Mouse (Mus musculus): ENCODE measurements around the gene Shroom2. TPM values are rescaled to one million over a fixed set of nuclear protein-coding genes. Genes with fewer than 3 reads are reported as not detected.
"Not testable (repeated sequence)": the region's sequence is repeated elsewhere in the genome, so short reads cannot be mapped to it uniquely, and the experiment has no call there.

Gene Shroom2
- polyA plus RNA-seq, 1 experiment from 2014 or later: 7.1 TPM

DNA sequence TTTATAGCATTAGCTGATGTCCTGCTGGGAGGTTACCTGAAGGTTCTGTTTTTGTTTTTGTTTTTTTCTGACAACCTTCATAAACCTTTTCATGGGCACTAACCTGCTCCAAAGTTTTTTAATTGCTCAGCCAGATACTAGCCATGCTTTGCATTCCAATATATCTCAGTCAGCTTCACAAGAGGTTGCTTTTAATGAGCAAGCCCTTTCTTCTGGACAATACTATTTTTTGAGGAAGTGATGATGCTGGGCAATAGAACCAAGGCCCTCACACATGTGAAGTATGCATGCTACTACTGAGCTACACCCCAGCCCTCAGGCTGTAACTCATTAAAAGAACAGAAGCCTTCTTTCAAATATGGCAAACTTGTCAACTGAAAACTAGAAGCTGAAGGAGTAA lies 52.6 kb downstream of the Shroom2 start:
- Histone ChIP-seq H3K4me1 (ENCODE audit: control insufficient read depth, insufficient read depth, low read length) (no peaks in the 10 kb centered on the region), H3K27me3 (ENCODE audit: control insufficient read depth, insufficient read depth, low read length) (no peaks in the 10 kb centered on the region), H3K36me3 (ENCODE audit: control insufficient read depth, insufficient read depth, low read length) (no peaks in the 10 kb centered on the region), H3K4me3 (ENCODE audit: low read depth, low read length) (no peak overlapping the region), H3K27ac (ENCODE audit: low read depth, low read length) (no peak overlapping the region), H3K4me2 (no peak overlapping the region), H3K9me3 (ENCODE audit: control insufficient read depth, low read length) (no peaks in the 10 kb centered on the region), H3K9ac (ENCODE audit: low read length) (no peak overlapping the region)
- DNase-seq (ENCODE audit: low spot score, missing footprints) (no peak), ATAC-seq (ENCODE audit: low FRiP score) (no peak)

DNA sequence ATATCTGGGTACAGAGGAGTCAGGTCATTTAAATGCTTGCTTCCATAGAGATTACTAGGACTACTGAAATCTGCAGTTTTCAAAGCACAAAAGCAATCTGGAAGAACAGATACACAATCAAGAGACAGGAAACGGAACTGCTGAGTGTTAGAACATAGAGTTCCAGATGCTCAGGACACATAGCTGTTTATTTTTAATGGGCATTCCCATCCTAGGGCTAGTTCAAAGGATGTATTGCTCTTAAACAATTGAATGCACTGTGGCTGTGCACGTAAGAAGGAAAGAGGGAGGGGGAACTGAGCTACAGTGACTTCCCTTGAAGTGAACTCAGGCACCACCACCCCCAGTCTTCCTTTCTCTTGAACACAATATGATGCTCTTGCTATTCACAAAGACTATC lies 58.5 kb downstream of the Shroom2 start:
- H3K4me3 ChIP-seq (ENCODE audit: low read depth, low read length); ATAC-seq (ENCODE audit: low FRiP score); H3K9ac ChIP-seq (ENCODE audit: low read length); H3K4me1 ChIP-seq (ENCODE audit: control insufficient read depth, insufficient read depth, low read length); H3K9me3 ChIP-seq (ENCODE audit: control insufficient read depth, low read length); H3K4me2 ChIP-seq; H3K27me3 ChIP-seq (ENCODE audit: control insufficient read depth, insufficient read depth, low read length); H3K27ac ChIP-seq (ENCODE audit: low read depth, low read length); DNase-seq (ENCODE audit: low spot score, missing footprints); H3K36me3 ChIP-seq (ENCODE audit: control insufficient read depth, insufficient read depth, low read length): not testable (repeated sequence)
- WGBS: 62% methylated on average over 2 of the region's 2 CpGs

DNA sequence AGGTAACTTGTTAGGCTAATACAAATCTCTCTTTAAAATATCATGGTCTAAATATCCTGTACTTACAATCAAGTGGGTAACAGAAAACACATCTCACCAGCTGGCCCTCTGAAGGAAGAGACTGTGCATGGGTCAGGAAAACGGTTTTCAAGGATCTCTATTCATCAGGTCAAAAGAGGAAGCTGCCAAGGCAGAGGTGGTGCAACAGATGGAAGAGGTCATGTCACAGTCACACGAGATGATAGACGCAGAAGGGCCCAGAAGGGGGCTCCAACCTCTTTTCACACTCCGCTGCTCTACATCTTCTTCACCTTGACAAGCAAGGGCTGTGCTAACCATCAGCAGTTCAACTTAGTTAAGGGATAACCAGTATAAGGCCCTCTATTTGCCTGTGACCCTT lies 60.9 kb downstream of the Shroom2 start:
- Histone ChIP-seq H3K4me3 (ENCODE audit: low read depth, low read length) (no peak overlapping the region), H3K4me1 (ENCODE audit: control insufficient read depth, insufficient read depth, low read length) (no peaks in the 10 kb centered on the region), H3K4me2 (no peak overlapping the region), H3K36me3 (ENCODE audit: control insufficient read depth, insufficient read depth, low read length) (no peaks in the 10 kb centered on the region), H3K9ac (ENCODE audit: low read length) (no peak overlapping the region), H3K27me3 (ENCODE audit: control insufficient read depth, insufficient read depth, low read length) (peaks cover 6% of the 10 kb centered on the region), H3K9me3 (ENCODE audit: control insufficient read depth, low read length) (no peaks in the 10 kb centered on the region), H3K27ac (ENCODE audit: low read depth, low read length) (no peak overlapping the region)
- DNase-seq (ENCODE audit: low spot score, missing footprints): no peak
- WGBS: 69% methylated on average over 4 of the region's 4 CpGs
- ATAC-seq (ENCODE audit: low FRiP score): no peak

DNA sequence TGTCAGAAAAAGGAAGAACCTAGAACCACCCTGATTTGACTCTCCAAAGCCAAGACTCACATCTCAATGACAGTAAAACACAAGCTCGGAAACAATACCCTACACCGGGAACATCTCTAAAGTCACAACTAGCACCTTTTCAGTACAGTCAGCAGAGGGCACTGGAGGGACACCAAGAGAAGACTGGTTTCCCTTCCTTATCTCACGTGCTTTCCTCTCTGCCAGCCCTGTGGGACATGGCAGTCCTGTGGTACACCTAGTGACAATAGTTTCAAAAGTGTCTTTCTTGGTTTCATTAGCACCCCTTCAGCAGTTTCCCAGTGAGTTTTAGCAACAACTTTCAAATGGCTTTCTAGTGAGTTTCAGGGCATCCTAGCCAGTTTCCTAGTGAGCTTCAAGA lies 63.9 kb downstream of the Shroom2 start:
- ATAC-seq (ENCODE audit: low FRiP score) (no peak), DNase-seq (ENCODE audit: low spot score, missing footprints) (no peak)
- no peaks in the 10 kb centered on the region for H3K9me3 ChIP-seq (ENCODE audit: control insufficient read depth, low read length)
- no peak overlapping the region for H3K4me3 ChIP-seq (ENCODE audit: low read depth, low read length)
- H3K9ac ChIP-seq (ENCODE audit: low read length): no peak overlapping the region
- no peak overlapping the region for H3K27ac ChIP-seq (ENCODE audit: low read depth, low read length)
- H3K36me3 ChIP-seq (ENCODE audit: control insufficient read depth, insufficient read depth, low read length): no peaks in the 10 kb centered on the region
- no peak overlapping the region for H3K4me2 ChIP-seq
- H3K4me1 ChIP-seq (ENCODE audit: control insufficient read depth, insufficient read depth, low read length): no peaks in the 10 kb centered on the region
- 30% methylated on average over 3 of the region's 3 CpGs for WGBS
- H3K27me3 ChIP-seq (ENCODE audit: control insufficient read depth, insufficient read depth, low read length): peaks cover 6% of the 10 kb centered on the region

DNA sequence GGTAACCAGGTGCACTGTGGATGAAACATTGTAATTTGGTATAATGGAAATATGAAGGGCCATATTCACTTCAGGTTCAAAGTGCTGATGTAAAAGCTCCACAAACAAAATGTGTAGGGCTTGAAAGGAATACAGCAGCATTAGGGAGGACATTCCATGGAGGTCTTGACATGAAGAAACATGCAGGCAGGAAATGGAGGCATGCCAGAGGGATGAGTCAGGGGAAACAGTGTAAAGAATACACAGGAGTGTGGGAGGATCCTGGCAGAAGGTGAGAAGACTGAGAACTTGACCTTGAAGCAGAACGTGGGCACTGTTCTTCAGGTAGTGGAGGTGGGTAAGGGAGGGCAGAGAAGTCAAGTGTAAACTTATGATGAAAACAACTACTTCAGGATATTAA lies 65.6 kb downstream of the Shroom2 start:
- ATAC-seq (ENCODE audit: low FRiP score): no peak
- no peaks in the 10 kb centered on the region for H3K36me3 ChIP-seq (ENCODE audit: control insufficient read depth, insufficient read depth, low read length)
- no peak overlapping the region for H3K27ac ChIP-seq (ENCODE audit: low read depth, low read length)
- no peak overlapping the region for H3K4me2 ChIP-seq
- no peak overlapping the region for H3K4me3 ChIP-seq (ENCODE audit: low read depth, low read length)
- H3K27me3 ChIP-seq (ENCODE audit: control insufficient read depth, insufficient read depth, low read length): peaks cover 10% of the 10 kb centered on the region
- no peak overlapping the region for H3K9ac ChIP-seq (ENCODE audit: low read length)
- H3K4me1 ChIP-seq (ENCODE audit: control insufficient read depth, insufficient read depth, low read length): no peaks in the 10 kb centered on the region
- no peak for DNase-seq (ENCODE audit: low spot score, missing footprints)
- H3K9me3 ChIP-seq (ENCODE audit: control insufficient read depth, low read length): no peaks in the 10 kb centered on the region
- 100% methylated on average over 1 of the region's 1 CpGs for WGBS

DNA sequence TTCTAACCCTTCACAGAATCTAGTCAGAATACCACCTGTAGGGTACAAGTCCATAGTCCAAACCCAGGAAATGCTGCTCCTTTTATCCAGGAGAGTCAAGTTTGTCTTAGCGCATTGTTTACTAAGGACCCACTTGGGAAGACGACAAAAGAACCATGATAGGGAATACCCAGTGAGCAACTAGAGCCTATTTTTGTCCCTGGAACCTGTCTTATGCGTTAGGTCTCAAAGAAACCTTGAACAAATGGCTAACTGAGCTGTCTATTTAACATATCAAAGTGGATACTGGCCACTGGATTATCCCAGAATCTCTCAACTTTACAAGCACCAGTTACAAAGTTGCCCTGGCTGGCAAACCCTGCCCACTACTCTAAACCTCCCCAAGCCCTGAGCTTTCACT lies 67.6 kb downstream of the Shroom2 start:
- ATAC-seq (ENCODE audit: low FRiP score): no peak
- no peaks in the 10 kb centered on the region for H3K4me1 ChIP-seq (ENCODE audit: control insufficient read depth, insufficient read depth, low read length)
- H3K9ac ChIP-seq (ENCODE audit: low read length): no peak overlapping the region
- H3K9me3 ChIP-seq (ENCODE audit: control insufficient read depth, low read length): no peaks in the 10 kb centered on the region
- peaks cover 10% of the 10 kb centered on the region for H3K27me3 ChIP-seq (ENCODE audit: control insufficient read depth, insufficient read depth, low read length)
- WGBS: 59% methylated on average over 3 of the region's 3 CpGs
- H3K4me2 ChIP-seq: no peak overlapping the region
- no peak for DNase-seq (ENCODE audit: low spot score, missing footprints)
- H3K27ac ChIP-seq (ENCODE audit: low read depth, low read length): no peak overlapping the region
- no peak overlapping the region for H3K4me3 ChIP-seq (ENCODE audit: low read depth, low read length)
- H3K36me3 ChIP-seq (ENCODE audit: control insufficient read depth, insufficient read depth, low read length): no peaks in the 10 kb centered on the region

DNA sequence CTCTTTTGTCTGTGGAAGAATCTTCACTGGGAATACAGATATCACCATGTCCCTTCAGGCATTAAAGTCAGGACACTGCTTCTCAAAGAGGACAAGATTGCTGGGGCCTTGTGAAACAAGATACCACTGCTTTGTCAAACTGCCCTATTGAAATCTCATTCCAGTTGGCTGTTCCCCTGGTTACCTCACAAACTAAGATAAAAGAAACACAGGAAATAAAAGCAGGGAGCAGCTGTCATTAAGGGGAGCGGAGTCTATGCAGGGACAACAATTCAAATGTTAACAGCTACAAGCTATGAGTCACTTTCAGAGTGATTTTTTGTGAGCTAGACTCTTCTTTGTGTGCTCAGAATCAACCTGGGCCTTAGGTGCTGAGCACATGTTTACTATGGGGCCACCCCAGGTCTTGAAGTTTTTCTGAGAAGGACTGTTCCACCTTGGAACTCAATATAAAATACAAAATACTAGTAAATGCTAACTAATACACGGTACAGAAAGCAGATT lies 78.4 kb downstream of the Shroom2 start:
- DNase-seq (ENCODE audit: low spot score, missing footprints) (no peak), ATAC-seq (ENCODE audit: low FRiP score) (peak; percentile 52; the same call in 1 of the 2 replicates)
- H3K4me1 ChIP-seq (ENCODE audit: control insufficient read depth, insufficient read depth, low read length): no peaks in the 10 kb centered on the region
- H3K36me3 ChIP-seq (ENCODE audit: control insufficient read depth, insufficient read depth, low read length): no peaks in the 10 kb centered on the region
- H3K9me3 ChIP-seq (ENCODE audit: control insufficient read depth, low read length): no peaks in the 10 kb centered on the region
- WGBS: 37% methylated on average over 2 of the region's 2 CpGs
- no peak overlapping the region for H3K4me3 ChIP-seq (ENCODE audit: low read depth, low read length)
- H3K9ac ChIP-seq (ENCODE audit: low read length): no peak overlapping the region
- H3K27ac ChIP-seq (ENCODE audit: low read depth, low read length): no peak overlapping the region
- peaks cover 6% of the 10 kb centered on the region; the same call in 1 of the 2 replicates for H3K27me3 ChIP-seq (ENCODE audit: control insufficient read depth, insufficient read depth, low read length)
- H3K4me2 ChIP-seq: no peak overlapping the region

DNA sequence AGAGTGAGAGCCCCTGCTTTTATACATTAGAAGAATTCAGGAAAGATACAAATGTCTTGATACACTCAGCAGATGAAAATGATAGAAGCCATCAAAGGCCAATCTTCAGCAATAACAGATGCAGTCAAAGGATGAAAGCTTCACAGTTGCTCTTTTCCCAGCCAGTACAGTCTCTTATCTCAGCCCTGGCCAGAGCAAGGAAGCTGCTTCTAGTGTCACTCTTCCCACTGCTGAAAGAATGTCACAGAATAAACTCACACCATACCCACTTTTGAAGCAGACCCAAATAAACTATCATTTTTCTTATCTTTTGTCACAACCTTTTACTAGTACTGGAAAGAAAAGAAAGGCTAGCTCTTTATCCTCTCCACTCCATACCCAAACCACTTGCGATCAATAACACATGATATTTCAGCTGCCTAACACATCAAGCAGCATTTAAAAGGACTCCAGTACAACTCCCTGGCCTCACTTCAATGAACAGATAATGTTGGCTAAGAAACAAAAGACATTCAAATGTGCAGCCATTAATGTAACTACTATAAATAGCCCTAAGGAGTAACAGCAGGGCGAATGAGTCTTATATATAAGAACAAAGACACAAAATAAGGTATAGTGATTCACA lies 90.0 kb downstream of the Shroom2 start:
- no peak overlapping the region for H3K4me3 ChIP-seq (ENCODE audit: low read depth, low read length)
- no peaks in the 10 kb centered on the region for H3K9me3 ChIP-seq (ENCODE audit: control insufficient read depth, low read length)
- no peak overlapping the region for H3K9ac ChIP-seq (ENCODE audit: low read length)
- H3K27me3 ChIP-seq (ENCODE audit: control insufficient read depth, insufficient read depth, low read length): peaks cover 5% of the 10 kb centered on the region
- H3K4me1 ChIP-seq (ENCODE audit: control insufficient read depth, insufficient read depth, low read length): no peaks in the 10 kb centered on the region
- ATAC-seq (ENCODE audit: low FRiP score) (no peak), DNase-seq (ENCODE audit: low spot score, missing footprints) (no peak)
- WGBS: 97% methylated on average over 2 of the region's 2 CpGs
- H3K4me2 ChIP-seq: no peak overlapping the region
- no peak overlapping the region for H3K27ac ChIP-seq (ENCODE audit: low read depth, low read length)
- no peaks in the 10 kb centered on the region for H3K36me3 ChIP-seq (ENCODE audit: control insufficient read depth, insufficient read depth, low read length)

DNA sequence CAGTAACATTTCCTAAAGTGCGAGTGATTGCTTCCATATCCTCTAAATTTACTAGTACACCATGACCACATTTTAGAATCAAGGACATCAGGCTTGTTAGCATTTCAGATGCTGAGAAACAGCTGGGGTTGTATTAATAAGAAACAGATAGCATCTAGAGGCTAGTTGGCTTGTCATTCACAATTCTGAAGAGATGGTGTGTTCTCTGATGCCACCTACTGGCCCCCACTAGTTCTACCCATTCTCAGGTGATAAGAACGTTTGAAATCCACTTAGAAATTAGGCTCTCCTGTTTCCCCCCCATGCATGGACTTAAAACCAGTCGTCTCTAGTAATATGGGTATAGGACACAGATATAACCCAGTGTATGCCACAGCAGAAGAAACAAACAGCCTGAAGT lies 92.9 kb downstream of the Shroom2 start:
- Histone ChIP-seq H3K4me1 (ENCODE audit: control insufficient read depth, insufficient read depth, low read length) (no peaks in the 10 kb centered on the region), H3K36me3 (ENCODE audit: control insufficient read depth, insufficient read depth, low read length) (no peaks in the 10 kb centered on the region), H3K27me3 (ENCODE audit: control insufficient read depth, insufficient read depth, low read length) (peaks cover 5% of the 10 kb centered on the region), H3K27ac (ENCODE audit: low read depth, low read length) (no peak overlapping the region), H3K9ac (ENCODE audit: low read length) (no peak overlapping the region), H3K9me3 (ENCODE audit: control insufficient read depth, low read length) (no peaks in the 10 kb centered on the region), H3K4me2 (no peak overlapping the region), H3K4me3 (ENCODE audit: low read depth, low read length) (no peak overlapping the region)
- WGBS: 53% methylated on average over 3 of the region's 3 CpGs
- ATAC-seq (ENCODE audit: low FRiP score): no peak
- DNase-seq (ENCODE audit: low spot score, missing footprints): no peak

Data from midbrain, embryonic 11.5 days (tissue).